Mouse (Mus musculus) kidney, embryonic 15.5 days (tissue): ENCODE measurements at regions not wholly inside any gene's neighbourhood (a gene's known extent, or its start where the extent isn't known, plus 50 kb on each side); places are given as distances from the start of the nearest gene placed in this dataset.
"Not testable (repeated sequence)": the region's sequence is repeated elsewhere in the genome, so short reads cannot be mapped to it uniquely, and the experiment has no call there.

Experiments
- ATAC-seq: fragments of 200-750 bp; cut with Nextera tagmentation; replicated peaks from 2 replicates; pipeline ENCODE4 v1.8.0; 2017; ENCODE audit warnings: moderate TSS enrichment; ENCODE audit not compliant: low FRiP score
- H3K27ac ChIP-seq: fragments of 300-500 bp; sonication (generic); 2 replicates; pipeline ENCODE4 v1.5.1; 2015; ENCODE audit warnings: mild to moderate bottlenecking, inconsistent platforms
- H3K27me3 ChIP-seq: fragments of 300-500 bp; sonication (generic); 2 replicates; pipeline ENCODE4 v1.6.1; 2015; ENCODE audit warnings: inconsistent platforms
- H3K36me3 ChIP-seq: fragments of 300-500 bp; sonication (generic); 2 replicates; pipeline ENCODE4 v1.6.1; 2015; ENCODE audit warnings: inconsistent platforms
- H3K4me1 ChIP-seq: fragments of 300-500 bp; sonication (generic); 2 replicates; pipeline ENCODE4 v1.6.1; 2015; ENCODE audit warnings: inconsistent platforms
- H3K4me2 ChIP-seq: fragments of 300-500 bp; sonication (generic); 2 replicates; pipeline ENCODE4 v1.6.1; 2015; ENCODE audit warnings: moderate library complexity, mild to moderate bottlenecking, inconsistent platforms
- H3K4me3 ChIP-seq: fragments of 300-500 bp; sonication (generic); replicated peaks from 2 replicates; pipeline ENCODE4 v1.5.1; 2015; ENCODE audit warnings: mild to moderate bottlenecking, inconsistent platforms
- H3K9ac ChIP-seq: fragments of 300-500 bp; sonication (generic); 2 replicates; pipeline ENCODE4 v1.6.1; 2015; ENCODE audit warnings: mild to moderate bottlenecking, inconsistent platforms
- H3K9me3 ChIP-seq: fragments of 300-500 bp; sonication (generic); replicated peaks from 2 replicates; pipeline ENCODE4 v1.6.1; 2016; ENCODE audit warnings: inconsistent platforms
- WGBS: fragments of 180-500 bp; shearing (Covaris S2); methylation state at CpG from one replicate; pipeline ENCODE4 v1.1.7; 2015; ENCODE audit warnings: mixed read lengths; 5-methylcytosine and 5-hydroxymethylcytosine counted together

GRCm38 (mm10) chr3:80082780-80083519, 198.6 kb downstream of the Fam198b start:
- 79% methylated on average over 8 of the region's 8 CpGs for WGBS

GRCm38 (mm10) chr3:80084168-80084567, 199.8 kb downstream of the Fam198b start:
- peaks cover 4% of the 10 kb centered on the region; the same call in 1 of the 2 replicates for H3K4me1 ChIP-seq
- ATAC-seq, result 0 out of 2 replicates have a peak, but pooled peaks have one; percentile 27
- H3K4me2 ChIP-seq, result no peak overlapping the region
- H3K9me3 ChIP-seq, result no peaks in the 10 kb centered on the region
- 39% methylated on average over 3 of the region's 3 CpGs for WGBS
- no peak overlapping the region for H3K4me3 ChIP-seq
- H3K27me3 ChIP-seq, result no peaks in the 10 kb centered on the region
- no peak overlapping the region for H3K9ac ChIP-seq
- H3K27ac ChIP-seq, result no peak overlapping the region
- no peaks in the 10 kb centered on the region for H3K36me3 ChIP-seq

More at GRCm38 (mm10) chr3:80082780-80083519, 198.6 kb downstream of the Fam198b start:
- Histone ChIP-seq H3K27ac (no peak overlapping the region), H3K36me3 (no peaks in the 10 kb centered on the region), H3K4me1 (peaks cover 4% of the 10 kb centered on the region; the same call in 1 of the 2 replicates), H3K9ac (no peak overlapping the region), H3K9me3 (no peaks in the 10 kb centered on the region), H3K4me3 (no peak overlapping the region), H3K27me3 (no peaks in the 10 kb centered on the region), H3K4me2 (no peak overlapping the region)
- no peak for ATAC-seq

GRCm38 (mm10) chr3:80099625-80100024, 215.3 kb downstream of the Fam198b start:
- WGBS, result 81% methylated on average over 3 of the region's 3 CpGs
- Histone ChIP-seq H3K4me2 (no peak overlapping the region), H3K4me1 (no peaks in the 10 kb centered on the region), H3K9ac (no peak overlapping the region), H3K4me3 (no peak overlapping the region), H3K27ac (no peak overlapping the region), H3K9me3 (no peaks in the 10 kb centered on the region), H3K27me3 (no peaks in the 10 kb centered on the region), H3K36me3 (no peaks in the 10 kb centered on the region)
- ATAC-seq, result no peak; the same call in 1 of the 2 replicates

GRCm38 (mm10) chr3:80120177-80120736, 235.9 kb downstream of the Fam198b start:
- Histone ChIP-seq H3K9ac (no peak overlapping the region), H3K4me2 (no peak overlapping the region), H3K36me3 (no peaks in the 10 kb centered on the region), H3K9me3 (no peaks in the 10 kb centered on the region), H3K27ac (no peak overlapping the region), H3K27me3 (no peaks in the 10 kb centered on the region), H3K4me3 (no peak overlapping the region), H3K4me1 (no peaks in the 10 kb centered on the region)
- peak; percentile 93 for ATAC-seq
- 48% methylated on average over 1 of the region's 1 CpGs for WGBS

- no peaks in the 10 kb centered on the region for H3K27me3 ChIP-seq
- no peak overlapping the region for H3K4me2 ChIP-seq
- H3K4me3 ChIP-seq, result no peak overlapping the region
- WGBS, result 32% methylated on average over 6 of the region's 6 CpGs
- H3K4me1 ChIP-seq, result no peaks in the 10 kb centered on the region
- ATAC-seq, result peak; percentile 49
- no peaks in the 10 kb centered on the region for H3K9me3 ChIP-seq
- H3K9ac ChIP-seq, result no peak overlapping the region
- no peak overlapping the region for H3K27ac ChIP-seq
- H3K36me3 ChIP-seq, result no peaks in the 10 kb centered on the region
Observed at GRCm38 (mm10) chr3:80123666-80124065, 239.3 kb downstream of the Fam198b start.

- ATAC-seq, result no peak
- Histone ChIP-seq H3K9ac (no peak overlapping the region), H3K9me3 (no peaks in the 10 kb centered on the region), H3K4me1 (no peaks in the 10 kb centered on the region), H3K4me2 (no peak overlapping the region), H3K27ac (no peak overlapping the region), H3K27me3 (no peaks in the 10 kb centered on the region), H3K4me3 (no peak overlapping the region), H3K36me3 (no peaks in the 10 kb centered on the region)
- 68% methylated on average over 8 of the region's 8 CpGs for WGBS
Observed at GRCm38 (mm10) chr3:80124621-80125020, 240.3 kb downstream of the Fam198b start.

GRCm38 (mm10) chr3:80141697-80142096, 257.4 kb downstream of the Fam198b start:
- H3K27ac ChIP-seq, result no peak overlapping the region
- H3K9me3 ChIP-seq, result no peaks in the 10 kb centered on the region
- H3K4me3 ChIP-seq, result no peak overlapping the region
- H3K27me3 ChIP-seq, result no peaks in the 10 kb centered on the region
- H3K9ac ChIP-seq, result no peak overlapping the region
- WGBS, result 64% methylated on average over 1 of the region's 1 CpGs
- no peak overlapping the region for H3K4me2 ChIP-seq
- H3K4me1 ChIP-seq, result no peaks in the 10 kb centered on the region
- H3K36me3 ChIP-seq, result no peaks in the 10 kb centered on the region
- ATAC-seq, result no peak

GRCm38 (mm10) chr3:80160473-80160872, 276.1 kb downstream of the Fam198b start:
- Histone ChIP-seq H3K4me2 (no peak overlapping the region), H3K9ac (no peak overlapping the region), H3K9me3 (no peaks in the 10 kb centered on the region), H3K27me3 (no peaks in the 10 kb centered on the region), H3K4me3 (no peak overlapping the region), H3K27ac (no peak overlapping the region), H3K36me3 (no peaks in the 10 kb centered on the region), H3K4me1 (no peaks in the 10 kb centered on the region)
- WGBS, result 84% methylated on average over 2 of the region's 2 CpGs
- no peak for ATAC-seq

GRCm38 (mm10) chr3:80181749-80182148, 297.4 kb downstream of the Fam198b start:
- H3K9me3 ChIP-seq, result no peaks in the 10 kb centered on the region
- H3K4me3 ChIP-seq, result no peak overlapping the region
- no peak overlapping the region for H3K9ac ChIP-seq
- no peak for ATAC-seq
- 52% methylated on average over 2 of the region's 2 CpGs for WGBS
- H3K4me1 ChIP-seq, result no peaks in the 10 kb centered on the region
- no peaks in the 10 kb centered on the region for H3K36me3 ChIP-seq
- no peak overlapping the region for H3K4me2 ChIP-seq
- no peaks in the 10 kb centered on the region for H3K27me3 ChIP-seq
- H3K27ac ChIP-seq, result no peak overlapping the region

GRCm38 (mm10) chr3:80182161-80182560, 297.8 kb downstream of the Fam198b start:
- not testable (repeated sequence) for H3K4me1 ChIP-seq, H3K9ac ChIP-seq, ATAC-seq, H3K36me3 ChIP-seq, H3K27ac ChIP-seq, H3K4me3 ChIP-seq, H3K4me2 ChIP-seq, H3K27me3 ChIP-seq, H3K9me3 ChIP-seq
- 73% methylated on average over 2 of the region's 2 CpGs for WGBS

GRCm38 (mm10) chr3:80187406-80187805, 303.1 kb downstream of the Fam198b start:
- Histone ChIP-seq H3K4me3 (no peak overlapping the region), H3K9me3 (no peaks in the 10 kb centered on the region), H3K27me3 (no peaks in the 10 kb centered on the region), H3K4me2 (no peak overlapping the region), H3K27ac (no peak overlapping the region), H3K36me3 (no peaks in the 10 kb centered on the region), H3K4me1 (no peaks in the 10 kb centered on the region), H3K9ac (no peak overlapping the region)
- ATAC-seq, result no peak
- 85% methylated on average over 5 of the region's 5 CpGs for WGBS

GRCm38 (mm10) chr3:80200904-80201303, 316.6 kb downstream of the Fam198b start:
- ATAC-seq, result no peak
- 80% methylated on average over 2 of the region's 2 CpGs for WGBS
- H3K27ac ChIP-seq, result no peak overlapping the region
- H3K9me3 ChIP-seq, result no peaks in the 10 kb centered on the region
- no peak overlapping the region for H3K4me2 ChIP-seq
- no peaks in the 10 kb centered on the region for H3K36me3 ChIP-seq
- no peaks in the 10 kb centered on the region for H3K4me1 ChIP-seq
- H3K4me3 ChIP-seq, result no peak overlapping the region
- no peak overlapping the region for H3K9ac ChIP-seq
- no peaks in the 10 kb centered on the region for H3K27me3 ChIP-seq
